Mouse (Mus musculus): ENCODE measurements around the gene Adgra3.
A peak's percentile ranks its signal among the peaks of the same experiment; 100 is the strongest.

Gene Adgra3

GRCm38 (mm10) chr5:50031763-50032272 lies 27.0 kb downstream of the Adgra3 start:
- no peak for DNase-seq (ENCODE audit: low spot score in 2 of 2)

- DNase-seq (ENCODE audit: low spot score in 2 of 2): no peak
Measured at GRCm38 (mm10) chr5:50031288-50031687, 27.5 kb downstream of the Adgra3 start.

GRCm38 (mm10) chr5:50029662-50030061 lies 29.1 kb downstream of the Adgra3 start:
- DNase-seq (ENCODE audit: low spot score in 2 of 2): no peak

- DNase-seq (ENCODE audit: low spot score in 2 of 2): no peak
Measured at GRCm38 (mm10) chr5:50027561-50027960, 31.2 kb downstream of the Adgra3 start.

GRCm38 (mm10) chr5:50027001-50027400 lies 31.8 kb downstream of the Adgra3 start:
- DNase-seq (ENCODE audit: low spot score in 2 of 2): no peak

GRCm38 (mm10) chr5:50026148-50026547 lies 32.7 kb downstream of the Adgra3 start:
- no peak for DNase-seq (ENCODE audit: low spot score in 2 of 2)

- no peak for DNase-seq (ENCODE audit: low spot score in 2 of 2)
Measured at GRCm38 (mm10) chr5:50024097-50024496, 34.7 kb downstream of the Adgra3 start.

GRCm38 (mm10) chr5:50015987-50016587 lies 42.7 kb downstream of the Adgra3 start:
- DNase-seq (ENCODE audit: low spot score in 2 of 2): no peak

GRCm38 (mm10) chr5:50015147-50015697 lies 43.6 kb downstream of the Adgra3 start:
- no peak for DNase-seq (ENCODE audit: low spot score in 2 of 2)

- no peak for DNase-seq (ENCODE audit: low spot score in 2 of 2)
Measured at GRCm38 (mm10) chr5:50014658-50015057, 44.1 kb downstream of the Adgra3 start.

GRCm38 (mm10) chr5:50013965-50014364 lies 44.8 kb downstream of the Adgra3 start:
- DNase-seq (ENCODE audit: low spot score in 2 of 2): no peak

- DNase-seq (ENCODE audit: low spot score in 2 of 2): no peak
Measured at GRCm38 (mm10) chr5:50008841-50009240, 50.0 kb downstream of the Adgra3 start.

GRCm38 (mm10) chr5:50006915-50007658 lies 51.7 kb downstream of the Adgra3 start:
- DNase-seq (ENCODE audit: low spot score in 2 of 2): no peak

GRCm38 (mm10) chr5:50002269-50002668 lies 56.5 kb downstream of the Adgra3 start:
- DNase-seq (ENCODE audit: low spot score in 2 of 2): no peak

GRCm38 (mm10) chr5:49999764-50000163 lies 59.0 kb downstream of the Adgra3 start:
- no peak for DNase-seq (ENCODE audit: low spot score in 2 of 2)

GRCm38 (mm10) chr5:49997019-49997418 lies 61.8 kb downstream of the Adgra3 start:
- no peak for DNase-seq (ENCODE audit: low spot score in 2 of 2)

GRCm38 (mm10) chr5:49996457-49996856 lies 62.3 kb downstream of the Adgra3 start:
- DNase-seq (ENCODE audit: low spot score in 2 of 2): peak; percentile 13 to 15

GRCm38 (mm10) chr5:49990737-49991323 lies 68.0 kb downstream of the Adgra3 start:
- no peak for DNase-seq (ENCODE audit: low spot score in 2 of 2)

GRCm38 (mm10) chr5:49988015-49988798 lies 70.6 kb downstream of the Adgra3 start:
- DNase-seq (ENCODE audit: low spot score in 2 of 2): no peak

GRCm38 (mm10) chr5:49980727-49981126 lies 78.1 kb downstream of the Adgra3 start:
- no peak for DNase-seq (ENCODE audit: low spot score in 2 of 2)

GRCm38 (mm10) chr5:49979246-49979645 lies 79.6 kb downstream of the Adgra3 start:
- no peak for DNase-seq (ENCODE audit: low spot score in 2 of 2)

GRCm38 (mm10) chr5:49975971-49976370 lies 82.8 kb downstream of the Adgra3 start:
- peak; percentile 18 to 70 for DNase-seq (ENCODE audit: low spot score in 2 of 2)
